Mouse (Mus musculus): ENCODE results near the gene Rai1. TPM values are rescaled to one million over a fixed set of nuclear protein-coding genes. Genes with fewer than 3 reads are reported as not detected.

The Rai1 gene
- total and polyA plus RNA-seq, 3 experiments: 6.6 to 22.6 (median 15.4) TPM

DNA sequence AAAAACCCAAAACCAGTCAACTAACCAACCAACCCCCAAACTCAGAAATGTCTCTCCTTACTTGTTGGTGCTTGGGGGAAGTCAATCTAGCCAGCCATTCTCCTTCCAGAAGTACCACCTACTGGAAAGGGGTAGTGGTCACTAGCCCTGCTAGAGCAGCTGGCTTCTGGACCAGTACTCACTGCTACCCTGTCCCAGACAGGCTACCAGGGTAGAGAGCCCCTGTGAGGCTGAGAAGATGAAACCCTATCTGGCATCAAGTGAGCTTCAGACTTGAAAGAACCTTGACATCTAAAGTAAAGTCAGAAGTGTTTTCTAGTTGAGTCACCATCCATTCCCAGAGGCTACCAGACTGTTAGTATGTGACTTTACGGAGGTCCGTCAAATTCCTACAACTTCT lies 6.8 kb downstream of the Rai1 start:
- no peak overlapping the region for H3K4me2 ChIP-seq (ENCODE audit: insufficient read depth, low read depth, poor library complexity, severe bottlenecking)
- DNase-seq (ENCODE audit: extremely low read depth): no peak
- in situ Hi-C loops (cut with MboI; ENCODE audit: low pct_ligation_motif_present, low pct_unique_long_range_greater_than_20kb, low sequenced_read_pairs) (no loop called here), dilution Hi-C loops (cut with MboI; ENCODE audit: extremely low pct_ligation_motif_present, extremely low pct_unique_long_range_greater_than_20kb, low sequenced_read_pairs) (no loop called here)
- H3K79me2 ChIP-seq (replicated peaks; ENCODE audit: control insufficient read depth, extremely low read depth, insufficient read depth, poor library complexity, severe bottlenecking): peaks cover 31% of the 10 kb centered on the region
- H3K36me3 ChIP-seq (replicated peaks in 1 of 2; ENCODE audit: control insufficient read depth in 1 of 2, insufficient read depth in 1 of 2, low read length in 1 of 2): peaks cover 0 to 16% of the 10 kb centered on the region in 2 experiments
- peaks cover 56 to 89% of the 10 kb centered on the region in 2 experiments for H3K4me1 ChIP-seq (ENCODE audit: control insufficient read depth in 1 of 2, insufficient read depth in 2 of 2)
- no peaks in the 10 kb centered on the region for H3K9me3 ChIP-seq (replicated peaks; ENCODE audit: low read length)
- no peak overlapping the region for H3K4me3 ChIP-seq (replicated peaks in 1 of 3; ENCODE audit: low read depth in 2 of 3, low read length in 2 of 3, poor library complexity in 1 of 3)
- H3K9ac ChIP-seq (ENCODE audit: insufficient read depth, low read depth): no peak overlapping the region
- TF ChIP-seq ZNF384 (IDR thresholded peaks at IDR 0.05; ENCODE audit: low read depth, low read length) (no peak), ETS1 (conservative IDR thresholded peaks at IDR 0.05; ENCODE audit: low read depth, low read length) (no peak), MXI1 (IDR thresholded peaks at IDR 0.05; ENCODE audit: low read depth, low read length) (no peak), POLR2AphosphoS2 (IDR thresholded peaks at IDR 0.05; ENCODE audit: low read depth, low read length) (no peak), UBTF (IDR thresholded peaks at IDR 0.05; ENCODE audit: low read depth, low read length) (no peak), TBP (conservative IDR thresholded peaks at IDR 0.05; ENCODE audit: low read depth, low read length) (no peak), USF2 (conservative IDR thresholded peaks at IDR 0.05; ENCODE audit: low read depth, low read length) (no peak), MAZ (IDR thresholded peaks at IDR 0.05; ENCODE audit: low read depth, low read length) (no peak), NRF1 (IDR thresholded peaks at IDR 0.05; ENCODE audit: low read depth, low read length) (no peak), MAFK (IDR thresholded peaks at IDR 0.05; ENCODE audit: insufficient replicate concordance, low read length) (no peak), ZKSCAN1 (IDR thresholded peaks at IDR 0.05; ENCODE audit: borderline replicate concordance, low read depth, low read length) (no peak), RCOR1 (conservative IDR thresholded peaks at IDR 0.05; ENCODE audit: low read depth, low read length) (no peak), PAX5 (IDR thresholded peaks at IDR 0.05; ENCODE audit: low read length) (no peak), EP300 (IDR thresholded peaks at IDR 0.05; ENCODE audit: low read length) (no peak), CTCF (conservative IDR thresholded peaks at IDR 0.05 in 1 of 2, IDR thresholded peaks at IDR 0.05 in 1 of 2; ENCODE audit: low read depth in 2 of 2, low read length in 2 of 2) (no peak)
- no peak overlapping the region for H3K27ac ChIP-seq (ENCODE audit: insufficient read depth, low read depth)
- H3K27me3 ChIP-seq (replicated peaks): no peaks in the 10 kb centered on the region

DNA sequence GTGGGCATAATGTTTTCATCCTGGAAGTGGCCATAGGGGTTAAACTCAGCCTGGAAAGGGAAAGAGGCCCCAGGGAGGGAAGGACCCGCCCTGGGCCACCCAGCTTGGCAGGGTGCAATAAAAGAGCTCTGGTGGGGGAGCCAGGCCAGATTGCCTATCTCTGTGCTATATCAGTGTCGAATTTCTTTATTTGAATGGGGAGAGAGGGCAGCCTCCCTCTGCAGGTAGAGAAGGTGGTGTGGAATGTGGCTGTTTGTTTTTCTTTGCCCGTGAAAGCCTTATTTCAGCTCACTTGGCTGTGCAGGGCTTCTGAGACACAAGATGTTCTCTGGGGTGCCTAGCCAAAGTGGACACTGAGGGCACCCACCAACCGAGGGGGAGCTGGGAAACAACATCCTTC lies 8.8 kb downstream of the Rai1 start:
- TF ChIP-seq NELFE (IDR thresholded peaks at IDR 0.05; ENCODE audit: low read depth, low read length): no peak
- TF ChIP-seq USF2 (conservative IDR thresholded peaks at IDR 0.05; ENCODE audit: low read depth, low read length): no peak
- TF ChIP-seq HCFC1 (IDR thresholded peaks at IDR 0.05; ENCODE audit: low read depth, low read length): no peak
- no peak for TF ChIP-seq MAZ (IDR thresholded peaks at IDR 0.05; ENCODE audit: low read depth, low read length)
- no peak for TF ChIP-seq IRF4 (IDR thresholded peaks at IDR 0.05; ENCODE audit: low read depth, low read length)
- no peak for TF ChIP-seq USF1 (IDR thresholded peaks at IDR 0.05; ENCODE audit: low read depth, low read length)
- TF ChIP-seq MXI1 (IDR thresholded peaks at IDR 0.05; ENCODE audit: low read depth, low read length): no peak
- no peak for TF ChIP-seq JUN (IDR thresholded peaks at IDR 0.05; ENCODE audit: insufficient read depth, low read depth, low read length)
- no peak for TF ChIP-seq POLR2AphosphoS2 (IDR thresholded peaks at IDR 0.05; ENCODE audit: low read depth, low read length)
- TF ChIP-seq ELF1 (IDR thresholded peaks at IDR 0.05; ENCODE audit: low read depth, low read length): no peak
- TF ChIP-seq NRF1 (IDR thresholded peaks at IDR 0.05; ENCODE audit: low read depth, low read length): no peak
- no peak for TF ChIP-seq CTCF (conservative IDR thresholded peaks at IDR 0.05 in 1 of 2, IDR thresholded peaks at IDR 0.05 in 1 of 2; ENCODE audit: low read depth in 2 of 2, low read length in 2 of 2)
- TF ChIP-seq KAT2A (IDR thresholded peaks at IDR 0.05; ENCODE audit: insufficient replicate concordance, low read length): no peak
- no peak for TF ChIP-seq CHD2 (IDR thresholded peaks at IDR 0.05; ENCODE audit: low read length)
- TF ChIP-seq GABPA (IDR thresholded peaks at IDR 0.05; ENCODE audit: insufficient replicate concordance, low read depth, low read length): no peak
- no peak for TF ChIP-seq TBP (conservative IDR thresholded peaks at IDR 0.05; ENCODE audit: low read depth, low read length)
- no peak for TF ChIP-seq RAD21 (IDR thresholded peaks at IDR 0.05; ENCODE audit: low read depth, low read length)
- H3K4me1 ChIP-seq (ENCODE audit: control insufficient read depth in 1 of 2, insufficient read depth in 2 of 2): peaks cover 42 to 83% of the 10 kb centered on the region in 2 experiments
- peak overlapping the region; percentile 81; the same call in 1 of the 2 replicates for H3K9ac ChIP-seq (ENCODE audit: insufficient read depth, low read depth)
- H3K4me2 ChIP-seq (ENCODE audit: insufficient read depth, low read depth, poor library complexity, severe bottlenecking): peak overlapping the region; percentile 75; the same call in 1 of the 2 replicates
- no peaks in the 10 kb centered on the region for H3K9me3 ChIP-seq (replicated peaks; ENCODE audit: low read length)
- dilution Hi-C loops (cut with MboI; ENCODE audit: extremely low pct_ligation_motif_present, extremely low pct_unique_long_range_greater_than_20kb, low sequenced_read_pairs): no loop called here
- DNase-seq (ENCODE audit: extremely low read depth): no peak
- peaks cover 0 to 25% of the 10 kb centered on the region in 2 experiments for H3K36me3 ChIP-seq (replicated peaks in 1 of 2; ENCODE audit: control insufficient read depth in 1 of 2, insufficient read depth in 1 of 2, low read length in 1 of 2)
- in situ Hi-C loops (cut with MboI; ENCODE audit: low pct_ligation_motif_present, low pct_unique_long_range_greater_than_20kb, low sequenced_read_pairs): no loop called here
- H3K27ac ChIP-seq (ENCODE audit: insufficient read depth, low read depth): no peak overlapping the region
- H3K4me3 ChIP-seq (replicated peaks in 1 of 3; ENCODE audit: low read depth in 2 of 3, low read length in 2 of 3, poor library complexity in 1 of 3): peak overlapping the region in 1 of 3 experiments; percentile 57
- peaks cover 16% of the 10 kb centered on the region for H3K79me2 ChIP-seq (replicated peaks; ENCODE audit: control insufficient read depth, extremely low read depth, insufficient read depth, poor library complexity, severe bottlenecking)
- no peaks in the 10 kb centered on the region for H3K27me3 ChIP-seq (replicated peaks)

All from CH12.LX (cell line).